Mouse (Mus musculus) limb, embryonic 11.5 days (tissue): ENCODE results near the gene Ets1. TPM values are rescaled to one million over a fixed set of nuclear protein-coding genes. Genes with fewer than 3 reads are reported as not detected.

ENCODE experiments used
- ATAC-seq: fragments of 200-750 bp; cut with Nextera tagmentation; 2 replicates; pipeline ENCODE4 v1.8.0; 2017; ENCODE audit warnings: low read depth; ENCODE audit not compliant: insufficient number of reproducible peaks, low FRiP score, low TSS enrichment
- DNase-seq: peaks from one replicate; pipeline ENCODE4 v3.0.0-alpha.2; 2015; ENCODE audit warnings: low spot score
- H3K27ac ChIP-seq: fragments of 300-500 bp; sonication (generic); replicated peaks from 2 replicates; pipeline ENCODE4 v1.5.1; 2014; ENCODE audit warnings: low read depth, mild to moderate bottlenecking, low read length
- H3K27me3 ChIP-seq: fragments of 300-500 bp; sonication (generic); 2 replicates; pipeline ENCODE4 v1.6.1; 2014; ENCODE audit warnings: mild to moderate bottlenecking, low read length, mixed read lengths; ENCODE audit not compliant: control insufficient read depth, insufficient read depth
- H3K36me3 ChIP-seq: fragments of 300-500 bp; sonication (generic); 2 replicates; pipeline ENCODE4 v1.6.1; 2014; ENCODE audit warnings: mild to moderate bottlenecking, low read length, moderate library complexity, mixed read lengths; ENCODE audit not compliant: control insufficient read depth, insufficient read depth
- H3K4me1 ChIP-seq: fragments of 300-500 bp; sonication (generic); 2 replicates; pipeline ENCODE4 v1.6.1; 2014; ENCODE audit warnings: low read length, mixed read lengths; ENCODE audit not compliant: control insufficient read depth, insufficient read depth
- H3K4me2 ChIP-seq: fragments of 300-500 bp; sonication (generic); 2 replicates; pipeline ENCODE4 v1.6.1; 2014; ENCODE audit warnings: low read depth, mild to moderate bottlenecking, moderate library complexity; ENCODE audit not compliant: severe bottlenecking
- H3K4me3 ChIP-seq: fragments of 300-500 bp; sonication (generic); 2 replicates; pipeline ENCODE4 v1.5.1; 2014; ENCODE audit warnings: low read depth, low read length
- H3K9ac ChIP-seq: fragments of 300-500 bp; sonication (generic); 2 replicates; pipeline ENCODE4 v1.6.1; 2014; ENCODE audit warnings: mild to moderate bottlenecking, low read length
- H3K9me3 ChIP-seq: fragments of 300-500 bp; sonication (generic); 2 replicates; pipeline ENCODE4 v1.6.1; 2016; ENCODE audit warnings: low read length; ENCODE audit not compliant: control insufficient read depth
- WGBS: fragments of 180-500 bp; shearing (Covaris S2); extraction: QIAGEN DNeasy Blood & Tissue Kit; methylation state at CpG from one replicate; pipeline ENCODE4 v1.1.7; 2014; 5-methylcytosine and 5-hydroxymethylcytosine counted together
- polyA plus RNA-seq: library from polyadenylated mRNA; unstranded; fragments of >200 nt; fragmentation: Nextera tagmentation; extraction: Ambion mirVana; gene quantifications from 2 replicates; pipeline ENCODE4 v1.2.1, GENCODE M21; 2014

Ets1 gene
- polyA plus RNA-seq, 1 experiment from 2014 or later, result 34.0 TPM

GRCm38 (mm10) chr9:32691151-32691925, 55.3 kb downstream of the Ets1 start:
- no peaks in the 10 kb centered on the region for H3K9me3 ChIP-seq
- H3K4me3 ChIP-seq, result no peak overlapping the region
- H3K4me2 ChIP-seq, result no peak overlapping the region
- no peak for DNase-seq
- H3K27ac ChIP-seq, result no peak overlapping the region
- H3K4me1 ChIP-seq, result peaks cover 2% of the 10 kb centered on the region; the same call in 1 of the 2 replicates
- H3K9ac ChIP-seq, result no peak overlapping the region
- H3K36me3 ChIP-seq, result no peaks in the 10 kb centered on the region
- WGBS, result 83% methylated on average over 12 of the region's 12 CpGs
- no peaks in the 10 kb centered on the region for H3K27me3 ChIP-seq
- no peak for ATAC-seq

- Histone ChIP-seq H3K9me3 (no peaks in the 10 kb centered on the region), H3K27me3 (no peaks in the 10 kb centered on the region), H3K27ac (no peak overlapping the region), H3K4me1 (no peaks in the 10 kb centered on the region), H3K4me3 (no peak overlapping the region), H3K4me2 (no peak overlapping the region), H3K9ac (no peak overlapping the region), H3K36me3 (no peaks in the 10 kb centered on the region)
- WGBS, result 83% methylated on average over 2 of the region's 2 CpGs
- DNase-seq, result no peak
- no peak for ATAC-seq
These were observed 56.9 kb downstream of the Ets1 start for GRCm38 (mm10) chr9:32692944-32693343.

- no peaks in the 10 kb centered on the region for H3K9me3 ChIP-seq
- H3K9ac ChIP-seq, result no peak overlapping the region
- no peak for ATAC-seq
- no peak overlapping the region for H3K4me2 ChIP-seq
- 83% methylated on average over 3 of the region's 3 CpGs for WGBS
- no peaks in the 10 kb centered on the region for H3K36me3 ChIP-seq
- DNase-seq, result no peak
- no peak overlapping the region for H3K27ac ChIP-seq
- H3K4me1 ChIP-seq, result no peaks in the 10 kb centered on the region
- no peak overlapping the region for H3K4me3 ChIP-seq
- H3K27me3 ChIP-seq, result no peaks in the 10 kb centered on the region
These were observed 57.4 kb downstream of the Ets1 start for GRCm38 (mm10) chr9:32693411-32693810.

GRCm38 (mm10) chr9:32694111-32694824, 58.2 kb downstream of the Ets1 start:
- no peaks in the 10 kb centered on the region for H3K27me3 ChIP-seq
- 83% methylated on average over 12 of the region's 12 CpGs for WGBS
- H3K4me3 ChIP-seq, result no peak overlapping the region
- no peaks in the 10 kb centered on the region for H3K36me3 ChIP-seq
- DNase-seq (no peak), ATAC-seq (no peak)
- H3K9ac ChIP-seq, result no peak overlapping the region
- H3K4me2 ChIP-seq, result no peak overlapping the region
- no peaks in the 10 kb centered on the region for H3K4me1 ChIP-seq
- H3K27ac ChIP-seq, result no peak overlapping the region
- H3K9me3 ChIP-seq, result no peaks in the 10 kb centered on the region

GRCm38 (mm10) chr9:32694916-32695490, 59.0 kb downstream of the Ets1 start:
- H3K9me3 ChIP-seq, result no peaks in the 10 kb centered on the region
- H3K4me3 ChIP-seq, result peak overlapping the region; percentile 60
- H3K36me3 ChIP-seq, result no peaks in the 10 kb centered on the region
- H3K4me2 ChIP-seq, result peak overlapping the region; percentile 73
- H3K4me1 ChIP-seq, result no peaks in the 10 kb centered on the region
- no peak overlapping the region for H3K27ac ChIP-seq
- no peak for DNase-seq
- peak; percentile 14; the same call in 1 of the 2 replicates for ATAC-seq
- no peaks in the 10 kb centered on the region for H3K27me3 ChIP-seq
- 61% methylated on average over 4 of the region's 4 CpGs for WGBS
- H3K9ac ChIP-seq, result peak overlapping the region; percentile 71

GRCm38 (mm10) chr9:32695492-32696190, 59.6 kb downstream of the Ets1 start:
- ATAC-seq (peak; percentile 95), DNase-seq (peak; percentile 97)
- under 1% methylated on average over 61 of the region's 67 CpGs for WGBS
- H3K9ac ChIP-seq, result peak overlapping the region; percentile 71
- no peaks in the 10 kb centered on the region for H3K9me3 ChIP-seq
- H3K36me3 ChIP-seq, result no peaks in the 10 kb centered on the region
- peak overlapping the region; percentile 73 for H3K4me2 ChIP-seq
- H3K4me3 ChIP-seq, result peak overlapping the region; percentile 60
- H3K4me1 ChIP-seq, result no peaks in the 10 kb centered on the region
- peak overlapping the region; percentile 57; the same call in 1 of the 2 replicates for H3K27ac ChIP-seq
- H3K27me3 ChIP-seq, result no peaks in the 10 kb centered on the region

- Histone ChIP-seq H3K9ac (peak overlapping the region; percentile 71), H3K9me3 (no peaks in the 10 kb centered on the region), H3K4me3 (peak overlapping the region; percentile 60), H3K27ac (peak overlapping the region; percentile 57; the same call in 1 of the 2 replicates), H3K36me3 (no peaks in the 10 kb centered on the region), H3K4me2 (peak overlapping the region; percentile 73), H3K27me3 (no peaks in the 10 kb centered on the region), H3K4me1 (no peaks in the 10 kb centered on the region)
- 1% methylated on average over 13 of the region's 13 CpGs for WGBS
- peak; percentile 26; the same call in 1 of the 2 replicates for ATAC-seq
- no peak for DNase-seq
These were observed 60.2 kb downstream of the Ets1 start for GRCm38 (mm10) chr9:32696259-32696658.

- Histone ChIP-seq H3K27ac (0 out of 2 replicates have a peak overlapping the region, but pooled peaks have one; percentile 57), H3K36me3 (no peaks in the 10 kb centered on the region), H3K9ac (peak overlapping the region; percentile 71), H3K4me2 (peak overlapping the region; percentile 73), H3K27me3 (no peaks in the 10 kb centered on the region), H3K4me1 (no peaks in the 10 kb centered on the region), H3K4me3 (peak overlapping the region; percentile 60), H3K9me3 (no peaks in the 10 kb centered on the region)
- DNase-seq (no peak), ATAC-seq (no peak)
- 5% methylated on average over 7 of the region's 7 CpGs for WGBS
These were observed 60.7 kb downstream of the Ets1 start for GRCm38 (mm10) chr9:32696717-32697116.
